Mouse (Mus musculus) right cerebral cortex, postnatal 10 days (tissue): ENCODE measurements at regions not wholly inside any gene's neighbourhood (a gene's known extent, or its start where the extent isn't known, plus 50 kb on each side); places are given as distances from the start of the nearest gene placed in this dataset.

Experiments
- DNase-seq, 2 experiments: peaks; one replicate each; pipeline ENCODE4 v3.0.0; 2021; ENCODE audit warnings: low spot score in 2 of 2

GRCm38 (mm10) chr15:62641051-62641710, 1203.8 kb downstream of the Gsdmc2 start:
- no peak for DNase-seq

GRCm38 (mm10) chr15:62625406-62625805, 1219.6 kb downstream of the Gsdmc2 start:
- no peak for DNase-seq

- DNase-seq, result no peak
Observed at GRCm38 (mm10) chr15:62616042-62616441, 1228.9 kb downstream of the Gsdmc2 start.

GRCm38 (mm10) chr15:62596735-62597134, 1248.2 kb downstream of the Gsdmc2 start:
- no peak for DNase-seq

GRCm38 (mm10) chr15:62588580-62588979, 1256.4 kb downstream of the Gsdmc2 start:
- DNase-seq, result no peak

GRCm38 (mm10) chr15:62578788-62579187, 1266.2 kb downstream of the Gsdmc2 start:
- no peak for DNase-seq

- no peak for DNase-seq
Observed at GRCm38 (mm10) chr15:62575791-62576190, 1269.2 kb downstream of the Gsdmc2 start.

GRCm38 (mm10) chr15:62571803-62572202, 1273.2 kb downstream of the Gsdmc2 start:
- DNase-seq, result peak; percentile 60 to 64

GRCm38 (mm10) chr15:62568788-62569713, 1275.9 kb downstream of the Gsdmc2 start:
- DNase-seq, result no peak

GRCm38 (mm10) chr15:62567431-62567830, 1277.5 kb downstream of the Gsdmc2 start:
- no peak for DNase-seq

- DNase-seq, result peak; percentile 48 to 54
Observed at GRCm38 (mm10) chr15:62566106-62566511, 1278.9 kb downstream of the Gsdmc2 start.

- no peak for DNase-seq
Observed at GRCm38 (mm10) chr15:62533233-62533632, 1311.7 kb downstream of the Gsdmc2 start.

GRCm38 (mm10) chr15:62528975-62529374, 1316.0 kb downstream of the Gsdmc2 start:
- DNase-seq, result no peak

- DNase-seq, result no peak
Observed at GRCm38 (mm10) chr15:62524628-62525027, 1320.3 kb downstream of the Gsdmc2 start.

GRCm38 (mm10) chr15:62524135-62524534, 1320.8 kb downstream of the Gsdmc2 start:
- DNase-seq, result no peak

GRCm38 (mm10) chr15:62513462-62513861, 1331.5 kb downstream of the Gsdmc2 start:
- no peak for DNase-seq

GRCm38 (mm10) chr15:62511461-62511860, 1333.5 kb downstream of the Gsdmc2 start:
- DNase-seq, result no peak

- no peak for DNase-seq
Observed at GRCm38 (mm10) chr15:62503866-62504265, 1341.1 kb downstream of the Gsdmc2 start.

- no peak for DNase-seq
Observed at GRCm38 (mm10) chr15:62500966-62501365, 1344.0 kb downstream of the Gsdmc2 start.

- no peak for DNase-seq
Observed at GRCm38 (mm10) chr15:62500522-62500921, 1344.5 kb downstream of the Gsdmc2 start.

GRCm38 (mm10) chr15:62496193-62496592, 1348.8 kb downstream of the Gsdmc2 start:
- DNase-seq, result peak in 1 of 2 experiments; percentile 26

- DNase-seq, result no peak
Observed at GRCm38 (mm10) chr15:62492350-62492749, 1352.6 kb downstream of the Gsdmc2 start.

GRCm38 (mm10) chr15:62490548-62490947, 1354.4 kb downstream of the Gsdmc2 start:
- no peak for DNase-seq
